Mouse (Mus musculus) forebrain, embryonic 15.5 days (tissue): ENCODE data around the gene Pnp2. TPM values are rescaled to one million over a fixed set of nuclear protein-coding genes. Genes with fewer than 3 reads are reported as not detected.
"Not testable (repeated sequence)": the region's sequence is repeated elsewhere in the genome, so short reads cannot be mapped to it uniquely, and the experiment has no call there.

Experiments
- ATAC-seq: fragments of 200-750 bp; cut with Nextera tagmentation; replicated peaks from 2 replicates; pipeline ENCODE4 v1.8.0; 2017; ENCODE audit warnings: mild to moderate bottlenecking, moderate TSS enrichment, moderate library complexity
- H3K27ac ChIP-seq: fragments of 300-500 bp; sonication (generic); replicated peaks from 2 replicates; pipeline ENCODE4 v1.5.1; 2015; ENCODE audit warnings: mild to moderate bottlenecking, inconsistent platforms
- H3K27me3 ChIP-seq: fragments of 300-500 bp; sonication (generic); 2 replicates; pipeline ENCODE4 v1.6.1; 2015; ENCODE audit warnings: inconsistent platforms
- H3K36me3 ChIP-seq: fragments of 300-500 bp; sonication (generic); 2 replicates; pipeline ENCODE4 v1.6.1; 2015; ENCODE audit warnings: mild to moderate bottlenecking, inconsistent platforms
- H3K4me1 ChIP-seq: fragments of 300-500 bp; sonication (generic); 2 replicates; pipeline ENCODE4 v1.6.1; 2015; ENCODE audit warnings: inconsistent platforms
- H3K4me2 ChIP-seq: fragments of 300-500 bp; sonication (generic); replicated peaks from 2 replicates; pipeline ENCODE4 v1.6.1; 2015; ENCODE audit warnings: mild to moderate bottlenecking, inconsistent platforms
- H3K4me3 ChIP-seq: fragments of 300-500 bp; sonication (generic); 2 replicates; pipeline ENCODE4 v1.5.1; 2015; ENCODE audit warnings: mild to moderate bottlenecking, inconsistent platforms
- H3K9ac ChIP-seq: fragments of 300-500 bp; sonication (generic); replicated peaks from 2 replicates; pipeline ENCODE4 v1.6.1; 2015; ENCODE audit warnings: mild to moderate bottlenecking, inconsistent platforms
- H3K9me3 ChIP-seq: fragments of 300-500 bp; sonication (generic); 2 replicates; pipeline ENCODE4 v1.6.1; 2016; ENCODE audit warnings: inconsistent platforms
- WGBS: fragments of 180-500 bp; shearing (Covaris S2); methylation state at CpG from one replicate; pipeline ENCODE4 v1.1.7; 2015; ENCODE audit warnings: mixed read lengths; 5-methylcytosine and 5-hydroxymethylcytosine counted together
- polyA plus RNA-seq: library from polyadenylated mRNA; unstranded; fragments of >200 nt; fragmentation: Nextera tagmentation; extraction: Ambion mirVana; gene quantifications from 2 replicates; pipeline ENCODE4 v1.2.1, GENCODE M21; 2015

Pnp2 gene
- polyA plus RNA-seq, 1 experiment from 2014 or later: 0.20 TPM

GRCm38 (mm10) chr14:50936649-50937048 is 19.1 kb upstream of the Pnp2 start:
- Histone ChIP-seq H3K36me3 (no peaks in the 10 kb centered on the region), H3K27ac (no peak overlapping the region), H3K4me3 (no peak overlapping the region), H3K4me2 (no peak overlapping the region), H3K4me1 (peaks cover 1% of the 10 kb centered on the region), H3K9me3 (no peaks in the 10 kb centered on the region), H3K27me3 (no peaks in the 10 kb centered on the region), H3K9ac (no peak overlapping the region)
- ATAC-seq: no peak
- WGBS: 41% methylated on average over 1 of the region's 1 CpGs

DNA sequence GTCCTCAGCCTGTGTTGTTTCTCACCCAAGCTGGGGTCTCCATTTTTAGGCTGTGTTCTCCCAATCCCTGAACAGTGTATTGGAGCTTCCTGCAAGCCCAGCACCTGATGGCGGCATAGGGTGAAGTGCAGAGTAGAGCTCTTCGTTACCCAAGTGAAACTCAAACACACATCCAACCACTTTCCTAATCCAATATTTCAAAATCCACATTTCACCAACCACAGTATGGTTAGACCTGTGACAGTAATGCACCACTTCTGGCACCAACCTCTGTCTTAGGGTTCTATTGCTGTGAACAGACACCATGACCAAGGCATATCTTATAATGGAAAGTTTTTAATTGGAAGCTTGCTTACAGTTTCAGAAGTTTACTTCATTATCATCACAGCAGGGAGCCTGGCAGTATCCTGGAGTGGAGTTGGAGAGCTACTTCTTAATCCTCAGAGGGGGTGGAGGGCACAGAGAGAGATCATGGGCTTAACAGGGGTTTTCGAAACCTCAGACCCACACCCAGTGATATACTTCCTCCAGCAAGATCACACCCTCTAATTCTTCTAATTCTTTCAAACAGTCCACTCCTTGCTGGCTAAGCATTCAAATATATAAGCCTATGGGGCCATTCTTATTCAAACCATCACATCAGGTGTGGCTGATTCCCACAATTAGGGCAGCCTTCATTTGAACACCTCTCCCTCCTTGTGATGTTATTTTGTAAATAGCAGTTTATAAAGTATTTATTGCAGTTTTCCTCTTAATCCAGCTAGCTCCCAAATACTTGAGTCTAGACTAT is 17.5 kb upstream of the Pnp2 start:
- Histone ChIP-seq H3K27me3 (no peaks in the 10 kb centered on the region), H3K9me3 (no peaks in the 10 kb centered on the region), H3K36me3 (no peaks in the 10 kb centered on the region), H3K4me2 (no peak overlapping the region), H3K4me1 (no peaks in the 10 kb centered on the region), H3K4me3 (no peak overlapping the region), H3K27ac (no peak overlapping the region), H3K9ac (no peak overlapping the region)
- ATAC-seq: no peak
- WGBS: 84% methylated on average over 3 of the region's 3 CpGs

- Histone ChIP-seq H3K36me3 (no peaks in the 10 kb centered on the region), H3K27me3 (no peaks in the 10 kb centered on the region), H3K9ac (no peak overlapping the region), H3K4me3 (no peak overlapping the region), H3K27ac (no peak overlapping the region), H3K4me2 (no peak overlapping the region), H3K4me1 (0 out of 2 replicates have a peak, but pooled peaks cover 2% of the 10 kb centered on the region), H3K9me3 (no peaks in the 10 kb centered on the region)
- ATAC-seq: no peak
- WGBS: 49% methylated on average over 2 of the region's 2 CpGs
These were observed 16.9 kb upstream of the Pnp2 start for GRCm38 (mm10) chr14:50938940-50939339.

DNA sequence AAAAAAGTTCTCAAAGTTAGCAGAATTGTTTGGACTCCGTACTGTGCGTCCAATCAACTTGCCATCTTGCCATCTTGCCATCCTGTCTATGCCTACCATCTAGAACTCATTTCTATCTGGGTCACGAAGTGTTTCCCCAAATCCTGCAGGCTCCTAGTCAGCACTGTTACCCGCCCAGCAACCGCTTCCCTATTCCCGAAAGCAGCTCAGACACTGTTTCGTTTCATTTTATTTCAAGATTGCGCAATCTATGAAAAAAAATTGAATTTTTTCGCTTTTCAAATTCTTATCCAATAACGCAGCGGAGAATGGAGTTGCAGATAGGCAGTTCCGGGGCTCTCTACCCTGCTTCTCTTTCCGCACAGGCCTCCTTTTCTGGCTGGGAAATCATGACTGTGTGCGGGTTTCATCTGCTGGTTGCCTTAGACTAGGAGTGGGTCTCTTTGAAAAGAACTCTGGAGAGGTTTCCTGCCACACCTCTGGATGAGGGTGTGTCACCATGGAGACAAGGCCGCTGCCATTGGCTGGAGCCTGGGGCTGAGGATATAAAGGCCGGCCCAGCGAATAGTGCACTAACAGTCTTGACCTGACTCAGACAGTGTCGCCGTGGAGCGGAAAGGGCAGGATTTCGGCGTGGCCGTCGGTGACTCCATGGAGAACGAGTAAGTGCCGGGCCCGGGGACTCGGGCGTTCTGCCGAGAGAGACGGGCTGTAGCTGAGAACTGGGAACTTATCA is 11.7 kb upstream of the Pnp2 start, which contains the start of gene Gm49342:
Gene Gm49342 (plus strand): TSS at position 586 of the 736 bp plus-strand sequence.
- H3K4me2 ChIP-seq: peak within 1 kb of the TSS; percentile 57
- peak within 1 kb of the TSS; percentile 88 for H3K27ac ChIP-seq
- ATAC-seq: peak; percentile 97
- H3K36me3 ChIP-seq: no peaks in the 10 kb centered on the region
- H3K4me1 ChIP-seq: peaks cover 12% of the 10 kb centered on the region
- peak within 1 kb of the TSS; percentile 50 for H3K9ac ChIP-seq
- no peaks in the 10 kb centered on the region for H3K9me3 ChIP-seq
- no peaks in the 10 kb centered on the region for H3K27me3 ChIP-seq
- 17% methylated on average over 31 of the region's 31 CpGs for WGBS
- peak within 1 kb of the TSS; percentile 50 for H3K4me3 ChIP-seq

DNA sequence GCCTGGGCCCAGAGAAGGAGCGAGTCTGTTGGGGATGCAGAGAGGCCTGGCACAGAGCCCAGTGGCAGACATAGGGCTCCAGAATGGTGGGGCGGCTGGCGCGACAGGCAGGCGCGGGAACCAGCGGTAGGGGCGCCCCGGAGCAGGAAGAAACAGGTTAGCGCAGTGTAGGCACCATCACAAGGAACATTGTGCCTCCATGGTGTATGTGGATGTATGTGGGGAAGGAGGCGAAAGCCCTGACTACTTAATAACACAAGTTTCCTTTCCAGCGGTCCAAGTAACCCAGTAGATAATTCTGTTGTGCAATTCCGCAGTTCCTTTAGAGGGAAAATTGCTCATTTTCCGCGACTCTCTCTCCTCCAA is 11.1 kb upstream of the Pnp2 start:
- 0% methylated on average over 15 of the region's 15 CpGs for WGBS
- Histone ChIP-seq H3K4me2 (peak overlapping the region; percentile 57), H3K4me1 (peaks cover 12% of the 10 kb centered on the region), H3K4me3 (peak overlapping the region; percentile 50), H3K27ac (peak overlapping the region; percentile 88), H3K9ac (peak overlapping the region; percentile 50)
- peak; percentile 97 for ATAC-seq
- H3K9me3 ChIP-seq, H3K27me3 ChIP-seq, H3K36me3 ChIP-seq: not testable (repeated sequence)

DNA sequence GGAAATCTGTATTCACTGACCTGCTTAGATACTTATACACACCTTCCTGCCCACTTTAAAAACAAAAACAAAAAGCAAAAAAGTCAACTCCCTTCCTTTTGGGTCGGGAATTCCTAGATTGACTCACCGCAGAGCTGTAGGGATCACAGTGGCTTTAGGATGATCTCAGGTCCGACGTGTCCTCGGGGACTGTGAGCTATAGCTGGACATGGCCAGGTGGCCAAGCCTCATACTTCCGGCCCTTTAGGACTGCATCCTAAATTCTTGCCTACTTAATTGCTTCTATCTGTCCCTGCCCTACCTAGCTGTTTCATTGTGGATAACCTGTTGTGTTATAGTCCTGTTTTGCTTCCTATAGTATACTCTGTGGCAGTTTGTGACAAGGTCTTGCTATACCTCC is 10.7 kb upstream of the Pnp2 start:
- Histone ChIP-seq H3K4me2 (peak overlapping the region; percentile 57), H3K4me3 (peak overlapping the region; percentile 50), H3K9ac (peak overlapping the region; percentile 50), H3K4me1 (peaks cover 12% of the 10 kb centered on the region), H3K27ac (peak overlapping the region; percentile 88)
- H3K36me3 ChIP-seq, H3K9me3 ChIP-seq, H3K27me3 ChIP-seq: not testable (repeated sequence)
- 5% methylated on average over 6 of the region's 6 CpGs for WGBS
- ATAC-seq: peak; percentile 21

- WGBS: 19% methylated on average over 3 of the region's 3 CpGs
- not testable (repeated sequence) for H3K9me3 ChIP-seq, H3K27me3 ChIP-seq, H3K36me3 ChIP-seq, H3K27ac ChIP-seq, ATAC-seq
- peaks cover 12% of the 10 kb centered on the region for H3K4me1 ChIP-seq
- peak overlapping the region; percentile 50; the same call in 1 of the 2 replicates for H3K9ac ChIP-seq
- peak overlapping the region; percentile 57 for H3K4me2 ChIP-seq
- peak overlapping the region; percentile 50 for H3K4me3 ChIP-seq
These were observed 10.3 kb upstream of the Pnp2 start for GRCm38 (mm10) chr14:50945526-50945925.

DNA sequence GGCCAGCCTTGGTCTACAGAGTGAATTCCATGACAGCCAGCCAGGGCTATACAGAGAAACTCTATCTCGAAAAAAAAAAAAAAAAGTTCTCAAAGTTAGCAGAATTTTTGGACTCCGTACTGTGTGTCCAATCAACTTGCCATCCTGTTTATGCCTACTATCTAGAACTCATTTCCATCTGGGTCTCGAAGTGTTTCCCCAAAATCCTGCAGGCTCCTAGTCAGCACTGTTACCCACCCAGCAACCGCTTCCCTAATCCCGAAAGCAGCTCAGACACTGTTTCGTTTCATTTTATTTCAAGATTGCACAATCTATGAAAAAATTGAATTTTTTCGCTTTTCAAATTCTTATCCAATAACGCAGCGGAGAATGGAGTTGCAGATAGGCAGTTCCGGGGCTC is 305 bp upstream of the Pnp2 start:
- Histone ChIP-seq H3K36me3 (peaks cover 4% of the 10 kb centered on the region; the same call in 1 of the 2 replicates), H3K4me1 (peaks cover 6% of the 10 kb centered on the region), H3K27me3 (no peaks in the 10 kb centered on the region), H3K4me2 (no peak overlapping the region), H3K9ac (no peak overlapping the region), H3K27ac (no peak overlapping the region), H3K4me3 (no peak overlapping the region), H3K9me3 (no peaks in the 10 kb centered on the region)
- WGBS: 91% methylated on average over 10 of the region's 10 CpGs
- ATAC-seq: no peak

DNA sequence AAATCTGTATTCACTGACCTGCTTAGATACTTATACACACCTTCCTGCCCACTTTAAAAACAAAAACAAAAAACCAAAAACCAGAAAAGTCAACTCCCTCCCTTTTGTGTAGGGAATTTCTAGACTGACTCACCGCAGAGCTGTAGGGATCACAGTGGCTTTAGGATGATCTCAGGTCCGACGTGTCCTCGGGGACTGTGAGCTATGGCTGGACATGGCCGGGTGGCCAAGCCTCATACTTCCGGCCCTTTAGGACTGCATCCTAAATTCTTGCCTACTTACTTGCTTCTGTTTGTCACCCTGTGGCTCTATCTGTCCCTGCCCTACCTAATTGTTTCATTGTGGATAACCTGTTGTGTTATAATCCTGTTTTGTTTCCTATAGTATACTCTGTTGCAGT is 932 bp downstream of the Pnp2 start:
- not testable (repeated sequence) for H3K36me3 ChIP-seq, ATAC-seq, H3K4me3 ChIP-seq, H3K9me3 ChIP-seq, H3K9ac ChIP-seq, H3K4me1 ChIP-seq, H3K27me3 ChIP-seq, H3K27ac ChIP-seq, H3K4me2 ChIP-seq
- 79% methylated on average over 6 of the region's 6 CpGs for WGBS

- H3K9ac ChIP-seq, H3K9me3 ChIP-seq, ATAC-seq, H3K36me3 ChIP-seq, H3K4me3 ChIP-seq, H3K4me2 ChIP-seq, H3K27ac ChIP-seq, H3K27me3 ChIP-seq, H3K4me1 ChIP-seq: not testable (repeated sequence)
- 67% methylated on average over 3 of the region's 3 CpGs for WGBS
These were observed 1.4 kb downstream of the Pnp2 start for GRCm38 (mm10) chr14:50957146-50957545.

GRCm38 (mm10) chr14:50958289-50958995 is 2.6 kb downstream of the Pnp2 start:
- 92% methylated on average over 5 of the region's 5 CpGs for WGBS
- ATAC-seq: not testable (repeated sequence)

More at GRCm38 (mm10) chr14:50958289-50958995, 2.6 kb downstream of the Pnp2 start:
- H3K36me3 ChIP-seq, H3K9me3 ChIP-seq, H3K4me1 ChIP-seq, H3K27me3 ChIP-seq, H3K4me3 ChIP-seq, H3K4me2 ChIP-seq, H3K27ac ChIP-seq, H3K9ac ChIP-seq: not testable (repeated sequence)
